Mouse (Mus musculus) common myeloid progenitor, adult 5-6 weeks (primary cell): ENCODE results near the gene Rabgap1. TPM values are rescaled to one million over a fixed set of nuclear protein-coding genes. Genes with fewer than 3 reads are reported as not detected.
A peak's percentile ranks its signal among the peaks of the same experiment; 100 is the strongest.

Experiments used
- ATAC-seq: replicated peaks from 2 replicates; pipeline ENCODE4 v1.8.0; 2016; ENCODE audit warnings: low read depth, mild to moderate bottlenecking, moderate TSS enrichment, inconsistent platforms; ENCODE audit not compliant: poor library complexity, severe bottlenecking
- total RNA-seq: library from RNA; stranded (forward); fragments of 200-1000, 187-1606 nt; gene quantifications from 2 replicates; pipeline ENCODE4 v1.2.3, GENCODE M21; 2017

Gene Rabgap1
- total RNA-seq, 1 experiment from 2014 or later = 53.1 TPM

DNA sequence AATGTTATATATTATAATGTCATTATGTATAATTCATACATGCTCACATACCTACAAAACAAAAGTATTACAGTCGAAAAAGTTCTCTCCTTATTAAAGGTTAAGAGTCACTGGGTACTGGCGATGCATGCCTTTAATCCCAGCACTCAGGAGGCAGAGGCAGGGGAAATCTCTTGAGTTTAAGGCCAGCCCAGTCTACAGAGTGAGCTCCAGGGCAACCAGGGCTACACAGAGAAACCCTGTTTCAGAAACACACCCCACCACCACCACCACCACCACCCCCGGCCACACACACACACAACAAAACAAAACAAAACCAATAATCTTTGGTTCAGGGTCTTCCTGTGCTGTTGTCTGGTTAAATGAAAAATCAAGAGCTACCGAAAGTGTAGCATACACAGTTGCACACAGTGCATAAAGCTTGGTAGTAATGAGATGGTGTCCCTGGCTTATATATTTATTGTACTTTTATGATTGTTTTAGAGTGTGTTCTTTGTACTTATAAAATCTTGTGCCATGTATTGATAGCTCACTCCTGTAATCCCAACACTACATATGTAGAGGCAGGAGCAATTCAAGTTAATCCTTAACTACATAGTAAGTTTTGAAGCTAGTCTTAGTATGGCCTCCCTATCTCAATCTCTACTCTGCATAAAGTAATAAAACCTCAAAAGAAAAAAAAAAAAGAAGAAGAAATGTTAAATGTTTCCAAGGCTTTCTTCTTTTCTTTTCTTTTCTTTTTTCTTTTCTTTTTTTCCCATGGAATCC lies 68.2 kb downstream of the Rabgap1 start:
- ATAC-seq = no peak

DNA sequence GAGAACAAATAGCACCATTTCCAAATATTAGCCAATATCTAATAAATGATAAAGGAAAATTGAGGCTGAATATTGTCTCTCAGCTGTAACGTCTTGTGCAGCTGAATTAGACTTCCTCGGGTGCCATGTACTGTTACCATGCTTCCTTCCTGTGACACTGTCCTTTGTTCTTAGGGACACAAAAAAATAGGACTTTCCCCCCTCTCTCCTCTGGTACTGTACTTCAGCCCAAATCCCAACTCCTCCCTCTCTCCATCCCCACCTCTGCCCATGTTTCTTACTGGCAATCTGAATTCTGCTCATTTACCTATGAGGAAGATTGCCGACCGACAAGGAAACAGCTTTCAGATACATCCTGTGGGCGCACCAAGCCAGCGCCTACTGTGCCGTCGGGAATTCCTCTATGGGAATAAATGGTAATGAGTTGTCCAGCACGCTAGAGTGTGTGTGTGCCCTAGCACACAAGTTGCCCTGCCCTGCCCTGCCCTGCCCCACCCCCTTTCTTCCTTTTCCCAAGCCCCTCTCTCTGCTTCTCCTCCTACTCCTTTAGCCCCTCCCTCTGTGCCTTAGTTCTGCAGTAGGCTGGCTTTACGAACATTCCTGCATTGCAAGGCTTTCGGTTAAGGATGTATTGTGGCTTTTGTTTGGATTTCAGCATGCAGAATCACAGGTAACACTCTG lies 73.1 kb downstream of the Rabgap1 start, which contains the start of gene Gpr21:
Gene Gpr21 (plus strand): TSS at position 303 of the 681 bp plus-strand sequence.
- no peak for ATAC-seq

DNA sequence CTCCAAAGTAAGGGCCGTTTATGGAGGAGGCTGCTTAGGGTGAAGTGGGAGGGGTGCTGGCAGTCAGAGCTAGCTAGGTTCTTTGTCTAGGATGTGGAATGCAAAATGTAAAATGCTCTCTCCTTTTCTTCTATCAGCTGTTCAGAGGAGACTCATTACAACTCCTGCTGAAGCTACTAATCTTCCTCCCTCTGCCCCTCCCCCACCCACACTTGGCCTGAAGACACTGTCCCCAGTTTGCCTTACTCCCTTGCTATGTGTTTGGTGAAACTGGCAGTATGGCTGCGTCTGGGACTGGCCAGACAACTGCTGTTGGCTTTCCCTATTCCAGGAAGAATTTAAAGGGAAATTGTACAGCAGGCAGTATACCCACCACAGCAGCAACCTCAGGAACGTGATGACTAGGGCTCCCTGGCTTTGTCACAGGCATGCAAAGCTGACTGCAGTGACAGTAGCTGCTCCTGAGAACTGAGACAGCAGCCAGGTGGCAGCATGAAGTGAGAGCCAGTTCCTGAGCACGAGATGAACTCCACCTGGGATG lies 73.9 kb downstream of the Rabgap1 start:
- no peak for ATAC-seq

DNA sequence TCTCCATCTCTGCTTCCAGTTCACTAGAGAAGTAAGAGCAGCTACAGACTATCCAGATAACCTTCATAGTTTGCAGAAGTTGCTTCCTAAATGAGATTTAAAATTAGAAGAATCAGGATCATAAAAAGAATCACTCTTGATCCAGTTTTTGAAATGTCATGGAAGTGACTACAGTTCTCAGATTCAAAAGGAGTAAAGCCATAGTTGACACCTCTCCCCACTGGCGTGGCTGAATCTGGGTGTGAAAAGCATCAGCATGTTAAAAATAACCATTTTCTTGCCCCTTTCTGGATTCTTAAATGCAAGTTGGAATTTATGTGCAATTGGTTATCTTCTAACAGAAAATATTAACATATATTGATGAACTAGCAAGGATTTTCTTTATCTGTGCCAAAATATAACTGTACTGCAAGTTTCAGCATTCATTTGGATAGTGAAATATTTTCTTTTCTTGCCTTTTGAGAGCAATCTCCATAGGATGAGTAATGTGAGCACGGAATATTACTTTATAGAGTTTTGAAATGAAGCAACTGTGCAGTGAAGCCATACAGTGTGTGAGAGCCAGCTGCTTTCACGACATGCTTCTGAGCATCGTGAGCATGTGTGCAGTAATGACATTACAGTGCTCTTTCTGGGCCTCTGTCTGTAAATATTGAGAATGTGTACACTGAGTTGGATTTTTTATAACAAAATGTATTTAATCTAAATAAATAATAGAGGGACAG lies 75.6 kb downstream of the Rabgap1 start:
- ATAC-seq = no peak

DNA sequence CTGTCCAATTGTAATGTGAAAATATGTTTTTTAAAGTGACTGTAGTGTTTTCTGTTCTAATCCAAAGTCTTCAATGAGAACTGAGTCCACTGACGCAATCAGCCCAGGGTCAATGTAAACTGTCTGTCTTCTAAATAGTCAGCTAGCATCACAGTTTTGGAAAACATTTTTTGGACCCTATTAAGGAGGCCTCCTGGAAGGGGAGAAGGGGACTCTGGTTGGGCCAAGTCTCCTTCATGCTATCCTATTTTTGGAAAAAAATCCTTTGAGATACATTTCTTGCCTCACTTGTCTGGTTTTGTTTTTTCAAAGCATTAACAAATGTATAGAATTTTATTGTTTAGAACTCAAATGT lies 76.2 kb downstream of the Rabgap1 start:
- no peak for ATAC-seq

DNA sequence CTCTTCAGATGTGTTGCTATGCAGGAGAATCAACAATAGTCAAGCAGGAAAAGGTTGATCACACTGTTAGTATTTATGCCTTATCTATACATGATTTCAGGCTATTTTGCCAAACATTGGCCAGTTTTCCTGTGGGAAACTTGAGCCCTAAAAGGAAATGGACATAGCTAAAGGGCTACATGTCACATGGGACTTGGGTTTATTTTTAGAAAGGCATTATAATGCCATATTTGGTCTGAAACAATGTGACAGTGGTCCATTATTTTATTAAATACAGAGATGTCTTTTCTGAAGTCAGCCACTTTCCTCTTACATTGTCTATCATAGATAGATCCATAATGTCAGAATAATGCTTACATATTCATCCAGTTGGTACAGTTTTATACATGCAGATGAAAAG lies 84.5 kb downstream of the Rabgap1 start:
- no peak for ATAC-seq

DNA sequence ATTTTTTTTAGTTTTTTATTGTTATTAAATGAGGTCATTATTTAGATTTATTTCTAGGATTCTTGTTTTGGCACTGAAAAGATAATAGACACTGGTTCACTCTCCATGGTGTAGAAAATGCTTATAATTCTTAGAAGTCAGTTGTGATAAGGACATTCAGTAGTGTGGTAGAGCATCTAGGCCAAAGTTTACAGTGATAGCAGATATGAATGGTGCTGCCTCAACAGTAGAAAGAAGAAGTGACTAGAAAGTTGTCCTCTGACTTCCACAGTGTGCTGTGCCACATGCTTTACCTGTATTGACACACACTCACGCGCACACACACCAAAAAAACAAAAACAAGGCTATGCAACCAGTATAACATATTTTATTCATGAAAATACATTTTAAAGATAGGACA lies 86.3 kb downstream of the Rabgap1 start:
- no peak for ATAC-seq

DNA sequence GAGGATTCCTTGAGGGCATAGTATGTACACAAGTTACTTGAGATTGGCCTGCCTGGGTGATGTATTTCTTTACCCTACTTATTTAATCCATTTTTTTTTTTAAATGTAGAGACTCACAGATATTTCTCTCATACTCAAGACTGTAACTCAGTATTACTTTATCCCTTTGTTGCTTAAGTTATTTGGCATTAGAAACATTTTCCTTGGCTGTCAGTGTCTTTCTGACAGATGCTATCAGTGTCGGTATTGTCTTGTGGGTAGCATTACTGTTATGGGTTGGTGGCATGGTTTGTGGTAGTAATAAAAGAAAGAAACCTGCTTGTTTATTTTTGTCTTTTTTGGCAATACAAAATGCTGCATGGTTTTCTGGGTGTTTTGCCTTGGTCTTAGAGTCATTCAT lies 87.7 kb downstream of the Rabgap1 start:
- no peak for ATAC-seq

DNA sequence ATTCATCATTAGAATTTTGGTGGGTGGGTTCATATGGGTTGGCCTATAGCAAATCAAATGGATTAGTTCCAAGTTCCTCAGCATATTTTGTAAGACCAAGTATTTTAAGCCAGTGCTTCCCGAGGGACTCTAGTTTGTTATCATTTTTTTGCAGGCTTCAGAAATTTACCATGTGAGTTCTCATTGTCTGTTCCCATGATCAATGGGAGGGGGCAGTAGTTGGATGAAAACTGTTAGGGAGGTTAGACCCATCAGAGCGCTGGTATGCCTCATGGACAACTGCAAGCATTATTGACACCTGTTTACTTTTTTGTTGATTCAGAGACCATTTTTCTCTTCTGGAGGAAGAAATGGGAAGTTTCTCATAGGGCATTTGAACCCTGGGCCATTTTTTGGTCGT lies 88.6 kb downstream of the Rabgap1 start:
- no peak for ATAC-seq

DNA sequence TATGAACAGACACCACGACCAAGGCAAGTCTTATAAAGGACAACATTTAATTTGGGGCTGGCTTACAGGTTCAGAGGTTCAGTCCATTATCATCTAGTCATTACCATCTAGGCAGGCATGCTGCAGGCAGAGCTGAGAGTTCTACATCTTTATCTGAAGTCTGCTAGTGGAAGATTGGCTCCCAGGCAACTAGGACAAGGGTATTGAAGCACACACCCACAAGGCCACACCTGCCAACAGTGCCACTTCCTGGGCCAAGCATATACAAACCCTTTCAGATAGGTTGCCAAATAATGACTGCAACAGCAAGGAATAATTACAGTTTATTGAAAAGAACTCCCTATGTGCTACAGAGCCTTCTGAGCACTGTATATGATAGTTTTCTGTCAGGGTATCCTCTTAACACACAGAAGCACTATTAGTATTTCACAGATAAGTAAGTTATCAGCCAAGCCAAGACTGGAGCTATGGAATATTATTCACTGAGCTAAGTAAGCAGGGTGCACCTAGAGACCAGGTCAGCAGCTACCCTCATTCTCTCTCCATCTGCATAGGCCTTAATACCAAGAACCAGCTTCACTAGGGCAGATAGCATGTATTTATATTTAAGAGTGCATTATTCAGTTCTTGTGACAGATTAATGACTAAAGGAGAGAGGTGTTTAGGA lies 106.4 kb downstream of the Rabgap1 start:
- no peak; the same call in 1 of the 2 replicates for ATAC-seq

DNA sequence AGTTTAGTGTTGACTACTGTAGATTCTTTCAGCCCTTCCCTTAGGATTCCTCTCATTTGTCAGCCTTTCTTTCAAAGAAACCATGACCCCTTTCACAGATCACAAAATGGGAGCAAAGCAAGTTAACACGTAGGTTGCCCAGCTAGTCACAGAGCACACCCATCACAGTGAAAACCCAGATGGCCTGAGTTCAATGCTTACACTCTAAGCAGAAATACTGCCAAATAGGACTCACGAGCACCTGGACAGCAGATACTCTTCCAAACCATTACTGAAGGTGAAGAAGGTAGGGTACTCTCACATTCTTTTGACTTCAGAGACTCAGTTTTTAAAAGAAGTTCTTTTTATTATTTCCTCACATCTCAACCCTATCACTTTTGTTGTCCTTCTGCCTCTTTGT lies 113.3 kb downstream of the Rabgap1 start:
- no peak for ATAC-seq

DNA sequence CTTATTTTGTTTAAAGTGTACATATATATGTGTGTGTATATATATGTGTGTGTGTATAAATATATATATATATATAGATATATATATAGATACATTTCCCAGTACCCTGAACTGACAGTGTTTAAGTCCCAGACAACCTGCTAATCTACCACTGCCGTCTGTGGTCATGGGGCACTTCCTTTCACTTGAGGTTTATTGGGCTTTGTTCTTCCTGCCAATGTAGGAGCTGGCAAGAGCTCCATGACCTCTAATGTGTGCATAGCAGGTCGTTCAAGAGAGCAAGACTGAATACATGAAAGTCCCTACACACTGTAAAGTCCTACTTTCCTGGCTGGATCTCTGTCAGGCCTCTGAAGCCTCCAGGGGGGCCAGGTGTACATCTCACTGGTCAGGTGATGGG lies 122.5 kb downstream of the Rabgap1 start:
- peak; percentile 99 for ATAC-seq

DNA sequence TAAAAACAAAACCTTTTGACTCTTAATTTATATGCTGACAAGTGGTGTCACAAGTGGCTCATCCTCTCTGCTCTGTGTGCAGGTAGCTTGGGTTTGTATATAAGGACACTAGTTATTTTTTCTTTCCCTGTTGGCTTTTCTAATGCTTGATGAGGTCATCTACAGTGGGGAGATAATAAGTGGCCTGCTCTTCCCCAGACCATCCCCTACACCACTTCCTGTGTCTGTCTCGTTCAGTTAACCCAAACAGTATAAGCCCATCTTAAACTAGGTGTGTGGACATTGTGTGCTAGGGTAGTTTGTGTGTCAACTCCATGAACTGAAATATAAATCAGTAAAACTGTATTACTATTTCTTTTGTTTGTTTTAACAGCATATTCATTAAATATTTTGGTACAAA lies 123.0 kb downstream of the Rabgap1 start:
- ATAC-seq = peak; percentile 56

DNA sequence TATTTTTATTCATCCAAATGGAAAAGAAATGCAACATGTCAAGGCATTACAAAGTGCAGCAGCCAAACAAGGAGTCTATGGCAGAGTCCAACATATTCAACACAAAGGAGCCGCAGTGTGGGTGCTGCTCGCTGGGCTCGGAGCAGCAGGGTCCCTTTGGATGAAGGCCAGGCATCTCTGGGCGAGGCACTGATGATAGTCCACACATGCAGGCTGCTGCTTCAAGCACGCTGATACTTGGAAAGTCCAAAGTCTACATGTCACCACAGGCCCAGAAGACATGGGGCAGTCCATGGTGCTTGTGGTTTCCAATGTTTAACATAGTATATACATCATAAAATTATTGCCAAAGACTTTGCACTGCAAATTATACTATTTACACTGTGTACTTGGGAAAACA lies 126.8 kb downstream of the Rabgap1 start:
- ATAC-seq = no peak

DNA sequence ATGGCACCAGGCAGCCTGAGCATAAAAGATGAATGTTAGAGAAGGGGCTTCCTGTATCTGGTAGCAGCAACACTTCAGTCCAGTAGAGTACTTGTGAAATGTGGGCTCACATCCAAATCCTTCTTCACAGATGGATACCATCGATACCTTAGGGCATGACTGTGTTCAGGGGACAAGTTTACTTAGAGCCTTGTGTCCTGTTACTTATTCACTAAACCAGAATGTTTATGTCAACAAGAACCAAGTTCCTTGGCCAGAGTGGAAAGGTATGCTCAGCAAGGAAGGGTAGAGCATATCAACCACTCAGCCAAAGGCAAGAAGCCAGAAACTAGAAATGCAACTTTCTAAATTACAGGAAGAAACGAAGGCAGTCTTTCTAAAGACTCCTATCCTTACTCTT lies 127.6 kb downstream of the Rabgap1 start:
- no peak for ATAC-seq

DNA sequence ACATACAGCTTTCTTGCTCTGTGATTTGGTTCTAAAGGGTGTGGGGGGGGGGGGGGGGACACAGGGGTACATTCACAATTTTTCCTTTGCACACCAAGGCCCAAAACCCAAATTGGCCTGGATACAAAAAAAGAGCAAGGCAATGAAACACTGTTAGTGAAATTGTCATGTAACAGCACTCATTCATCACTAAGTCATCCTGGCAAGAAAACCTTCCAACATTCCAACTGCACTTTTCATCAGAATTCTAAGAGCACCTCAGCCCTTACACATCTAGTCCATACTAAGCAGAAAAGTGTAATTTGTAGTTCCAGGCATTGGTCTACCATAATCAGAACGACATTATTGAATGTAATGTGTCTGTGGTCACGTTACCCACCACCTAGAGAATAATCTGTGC lies 129.1 kb downstream of the Rabgap1 start:
- no peak for ATAC-seq

DNA sequence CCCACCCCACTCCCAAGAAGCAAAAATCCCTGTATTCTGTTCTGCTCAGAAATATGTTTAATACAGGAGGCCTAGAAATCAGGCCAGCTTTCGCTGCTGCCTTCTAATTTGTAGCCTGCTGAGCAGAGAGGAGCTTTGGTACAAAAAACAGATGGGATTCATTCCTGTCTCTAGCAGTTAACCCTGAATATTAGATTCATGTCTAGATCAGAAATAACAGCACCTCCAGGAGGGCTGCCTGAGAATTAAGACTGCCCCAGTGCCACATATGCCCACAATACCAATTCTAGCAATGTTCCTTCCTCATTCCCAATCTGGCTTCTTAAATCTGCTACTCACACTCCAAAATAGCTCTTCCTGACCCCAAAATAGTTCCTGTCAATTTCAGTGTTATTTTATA lies 133.6 kb downstream of the Rabgap1 start:
- ATAC-seq = no peak

DNA sequence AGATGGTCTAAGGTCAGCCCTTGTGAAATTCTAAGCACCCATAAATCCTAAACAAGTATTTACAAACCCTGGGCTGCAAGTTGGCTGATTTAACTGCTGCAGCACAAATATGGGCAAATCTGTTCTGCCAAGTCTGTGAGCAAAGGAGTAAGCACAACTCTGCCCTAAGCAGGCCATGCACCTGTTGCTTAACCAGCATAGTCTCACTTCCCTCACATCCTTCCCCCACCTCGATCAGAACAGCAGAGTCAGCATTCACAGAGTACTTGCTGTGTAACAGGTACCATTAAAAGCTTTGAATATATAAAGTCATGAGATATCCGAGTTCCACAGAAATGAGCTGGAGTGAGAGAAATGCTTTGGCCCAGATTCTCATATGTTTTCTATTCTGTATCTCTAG lies 135.1 kb downstream of the Rabgap1 start:
- ATAC-seq = no peak

DNA sequence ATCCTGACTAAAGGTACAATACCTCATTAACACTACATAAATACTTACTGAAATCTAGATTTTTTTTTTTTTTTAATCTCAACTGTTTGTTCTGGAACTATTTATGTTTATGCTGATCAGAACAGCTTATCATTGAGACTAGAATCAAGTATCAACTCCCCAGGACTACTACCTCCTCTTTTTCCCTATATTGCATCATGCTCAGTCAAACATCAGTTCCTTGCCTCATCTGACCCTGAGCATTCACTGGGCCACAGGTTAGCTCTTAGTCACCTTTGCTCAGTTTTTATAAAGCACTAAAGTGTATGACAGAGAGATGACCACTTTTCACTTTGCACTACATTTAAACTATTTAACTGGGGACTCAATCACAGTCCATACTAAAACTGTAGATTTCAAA lies 144.8 kb downstream of the Rabgap1 start:
- no peak for ATAC-seq
